Mouse (Mus musculus) E14TG2a.4 (cell line): ENCODE measurements around the gene Spsb1.

ENCODE experiments used
- H3K27me3 ChIP-seq: 2 replicates; pipeline ENCODE4 v1.6.1; 2014; ENCODE audit warnings: low read length, control low read depth; ENCODE audit not compliant: insufficient read depth
- H3K36me3 ChIP-seq: 2 replicates; pipeline ENCODE4 v1.6.1; 2014; ENCODE audit warnings: low read length, control low read depth; ENCODE audit not compliant: insufficient read depth
- H3K4me1 ChIP-seq: replicated peaks from 2 replicates; pipeline ENCODE4 v1.6.1; 2014; ENCODE audit warnings: low read depth, low read length, control low read depth
- H3K4me3 ChIP-seq: replicated peaks from 2 replicates; pipeline ENCODE4 v1.5.1; 2014; ENCODE audit warnings: mild to moderate bottlenecking, low read length
- H3K9me3 ChIP-seq: 2 replicates; pipeline ENCODE4 v1.6.1; 2014; ENCODE audit warnings: low read length, control low read depth
- CTCF ChIP-seq: conservative IDR thresholded peaks from 2 replicates; pipeline ENCODE4 v1.5.1; 2014; ENCODE audit warnings: low read length
- NANOG ChIP-seq: IDR thresholded peaks from 2 replicates; pipeline ENCODE4 v1.6.1; 2014; ENCODE audit warnings: borderline replicate concordance, low read length, mixed read lengths
- POU5F1 ChIP-seq: IDR thresholded peaks from 2 replicates; pipeline ENCODE4 v1.6.1; 2014; ENCODE audit warnings: low read length, borderline replicate concordance

Spsb1 gene

DNA sequence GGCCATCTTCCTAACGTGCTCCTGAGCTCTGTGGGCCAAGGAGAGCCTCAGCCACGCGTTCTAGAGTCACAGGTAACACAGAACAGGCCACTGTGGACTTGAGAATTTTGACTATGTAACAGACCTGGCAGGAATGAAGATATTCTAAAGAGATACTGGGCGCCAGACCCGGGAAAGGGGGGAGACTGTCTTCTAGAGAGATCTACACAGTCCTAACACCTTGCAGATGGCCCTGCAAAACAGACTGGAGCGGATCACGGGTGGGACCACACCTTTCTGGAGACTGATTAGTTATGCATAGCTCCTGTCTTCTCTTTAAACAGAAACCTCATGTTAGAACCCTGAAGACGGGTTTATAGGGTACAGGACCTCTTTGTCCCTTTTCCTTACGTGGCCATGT is 100.1 kb downstream of the Spsb1 start:
- H3K4me1 ChIP-seq: peaks cover 28% of the 10 kb centered on the region
- peaks cover 23% of the 10 kb centered on the region for H3K27me3 ChIP-seq
- no peak for TF ChIP-seq CTCF

DNA sequence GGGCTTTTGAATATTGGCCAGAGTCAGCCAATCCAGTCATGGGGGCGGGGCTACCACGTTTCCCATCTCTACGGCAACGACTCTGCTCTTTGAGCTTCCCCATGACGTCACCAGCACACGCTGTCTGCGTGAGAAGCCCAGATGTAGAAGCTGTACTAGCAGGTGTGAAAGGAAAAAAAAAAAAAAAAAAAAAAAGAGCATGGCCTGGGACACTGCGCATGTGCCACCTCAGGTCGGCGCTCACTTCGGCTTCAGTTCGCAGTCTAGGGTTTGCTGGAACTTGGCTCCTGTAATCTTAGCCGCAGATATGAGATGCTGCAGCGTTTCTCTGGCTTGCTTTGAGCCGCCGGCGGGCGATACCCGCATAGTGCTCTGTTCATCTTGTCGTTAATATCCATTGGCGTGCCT is 100.5 kb downstream of the Spsb1 start:
- Histone ChIP-seq H3K9me3 (no peaks in the 10 kb centered on the region), H3K36me3 (no peaks in the 10 kb centered on the region), H3K27me3 (peaks cover 23% of the 10 kb centered on the region), H3K4me1 (peaks cover 28% of the 10 kb centered on the region), H3K4me3 (peak overlapping the region; percentile 64)
- TF ChIP-seq NANOG (no peak), POU5F1 (no peak), CTCF (no peak)

More for the DNA sequence above, 100.1 kb downstream of the Spsb1 start:
- Histone ChIP-seq H3K9me3 (no peaks in the 10 kb centered on the region), H3K4me3 (peak overlapping the region; percentile 64), H3K36me3 (no peaks in the 10 kb centered on the region)

DNA sequence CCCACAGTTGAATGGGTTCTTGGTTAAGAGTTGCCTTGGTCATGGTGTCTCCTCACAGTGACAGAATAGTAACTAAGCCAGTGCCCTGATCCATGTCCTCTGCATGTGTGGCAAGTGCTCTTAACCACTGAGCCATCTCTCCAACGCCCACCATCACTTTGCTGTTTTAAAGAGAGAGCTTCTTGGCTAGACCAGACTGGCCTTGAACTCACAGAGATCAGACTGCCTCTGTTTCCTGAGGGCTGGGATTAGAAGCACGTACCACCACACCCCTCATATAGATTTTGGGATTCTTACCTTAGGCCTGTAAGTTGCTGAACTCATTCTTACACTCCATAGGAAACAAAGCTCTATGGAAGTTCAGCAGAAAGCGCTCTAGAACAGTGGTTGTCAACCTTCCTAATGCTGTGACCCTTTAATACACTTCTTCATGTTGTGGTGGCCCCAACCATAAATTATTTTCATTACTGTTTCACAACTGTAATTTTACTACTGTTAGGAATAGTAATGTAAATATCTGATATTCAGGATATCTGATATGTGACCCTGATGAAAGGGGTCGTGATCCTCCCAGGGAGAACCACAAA is 101.1 kb downstream of the Spsb1 start:
- H3K4me1 ChIP-seq: peaks cover 28% of the 10 kb centered on the region

DNA sequence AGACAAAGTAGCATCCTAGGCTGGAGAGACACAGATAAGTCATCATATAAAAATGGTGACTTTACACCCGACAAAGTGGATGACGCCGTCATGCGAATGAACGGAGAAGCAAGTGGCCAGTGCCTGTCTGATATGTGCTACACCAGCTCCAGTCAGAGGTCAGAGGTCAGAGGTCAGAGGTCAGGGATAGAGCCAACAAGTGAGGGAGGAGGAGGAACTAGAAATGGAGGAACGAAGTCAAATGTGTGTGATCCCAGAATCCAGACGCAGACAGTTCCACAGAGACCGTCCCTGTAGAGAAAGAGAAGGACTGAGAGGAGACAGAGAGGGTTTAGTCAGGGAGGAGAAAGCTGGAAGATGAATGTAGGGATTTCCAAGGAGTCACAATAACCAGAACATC is 103.3 kb downstream of the Spsb1 start:
- Histone ChIP-seq H3K27me3 (peaks cover 16% of the 10 kb centered on the region), H3K4me3 (no peak overlapping the region)
- TF ChIP-seq POU5F1 (no peak), NANOG (no peak), CTCF (no peak)

More for the DNA sequence above, 101.1 kb downstream of the Spsb1 start:
- Histone ChIP-seq H3K36me3 (no peaks in the 10 kb centered on the region), H3K9me3 (no peaks in the 10 kb centered on the region), H3K4me3 (no peak overlapping the region), H3K27me3 (peaks cover 23% of the 10 kb centered on the region)
- TF ChIP-seq NANOG (no peak), CTCF (no peak), POU5F1 (no peak)

DNA sequence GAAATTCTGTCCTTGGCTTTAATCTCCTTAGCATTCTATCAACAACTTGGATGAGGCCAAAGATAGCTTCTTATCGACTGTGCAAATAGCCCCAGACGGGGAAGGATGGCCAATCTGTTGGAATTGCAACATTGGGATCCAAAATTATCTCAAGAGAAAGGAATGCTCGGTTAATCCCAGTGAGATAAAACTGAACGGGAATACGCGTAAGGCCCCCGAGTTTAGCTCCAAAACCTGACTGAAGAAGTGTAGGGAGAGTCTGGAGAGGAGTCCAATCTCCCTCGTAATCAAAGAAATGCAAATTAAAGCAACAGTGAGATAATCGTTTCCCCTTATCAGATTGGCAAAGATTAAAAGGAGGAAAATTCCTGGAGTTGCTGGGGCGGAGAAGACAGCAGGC is 104.2 kb downstream of the Spsb1 start:
- peaks cover 21% of the 10 kb centered on the region for H3K4me1 ChIP-seq
- H3K36me3 ChIP-seq: no peaks in the 10 kb centered on the region
- TF ChIP-seq POU5F1: no peak
- no peak for TF ChIP-seq CTCF
- TF ChIP-seq NANOG: no peak
- H3K27me3 ChIP-seq: peaks cover 13% of the 10 kb centered on the region
- no peak overlapping the region for H3K4me3 ChIP-seq
- H3K9me3 ChIP-seq: no peaks in the 10 kb centered on the region

More for the DNA sequence above, 103.3 kb downstream of the Spsb1 start:
- Histone ChIP-seq H3K36me3 (no peaks in the 10 kb centered on the region), H3K4me1 (peaks cover 28% of the 10 kb centered on the region), H3K9me3 (no peaks in the 10 kb centered on the region)

DNA sequence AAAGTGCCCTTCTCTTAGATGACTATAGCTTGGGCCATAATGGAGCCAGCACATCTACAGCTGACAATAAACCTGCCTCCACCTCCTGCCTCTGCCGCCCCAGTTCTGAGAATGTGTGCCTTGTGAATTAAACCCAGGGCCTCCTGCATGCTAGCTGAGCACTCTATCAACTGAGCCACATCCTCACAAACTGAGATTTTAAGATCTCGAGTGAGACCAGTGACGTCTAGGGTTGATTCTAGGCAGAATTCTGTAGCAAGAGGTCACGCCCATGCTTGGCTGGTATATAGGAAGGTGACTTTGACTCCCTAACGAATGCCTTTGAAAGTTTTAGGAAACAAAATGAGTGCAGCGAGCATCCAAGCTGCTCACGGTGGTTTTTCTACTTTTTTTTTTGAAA is 104.8 kb downstream of the Spsb1 start:
- no peaks in the 10 kb centered on the region for H3K9me3 ChIP-seq
- TF ChIP-seq POU5F1 (no peak), CTCF (no peak), NANOG (no peak)
- no peaks in the 10 kb centered on the region for H3K36me3 ChIP-seq
- H3K4me3 ChIP-seq: no peak overlapping the region
- peaks cover 11% of the 10 kb centered on the region for H3K27me3 ChIP-seq
- H3K4me1 ChIP-seq: peaks cover 23% of the 10 kb centered on the region

DNA sequence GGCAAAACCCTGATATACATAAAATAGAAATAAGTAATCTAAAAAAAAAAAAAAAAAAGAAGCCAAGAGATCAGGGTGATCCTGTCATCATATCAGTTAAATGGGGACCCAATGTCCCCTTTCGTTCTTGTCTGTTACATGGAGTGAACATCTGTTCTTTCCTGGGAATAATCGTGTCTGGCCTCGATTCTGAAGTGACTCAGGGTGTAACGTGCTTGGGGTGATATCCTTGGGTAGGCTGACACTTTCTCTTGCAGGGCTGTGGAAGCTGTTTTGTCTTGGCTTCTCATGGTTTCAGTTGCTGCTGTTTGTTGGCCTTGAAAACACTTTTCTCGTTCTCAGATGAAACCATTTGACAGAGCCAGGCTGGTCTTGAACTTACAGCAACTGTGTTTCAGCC is 105.8 kb downstream of the Spsb1 start:
- Histone ChIP-seq H3K4me3 (no peak overlapping the region), H3K27me3 (0 out of 2 replicates have a peak, but pooled peaks cover 4% of the 10 kb centered on the region), H3K9me3 (no peaks in the 10 kb centered on the region), H3K4me1 (peaks cover 14% of the 10 kb centered on the region; the same call in 1 of the 2 replicates), H3K36me3 (no peaks in the 10 kb centered on the region)
- TF ChIP-seq NANOG: no peak
- no peak for TF ChIP-seq POU5F1
- TF ChIP-seq CTCF: no peak

DNA sequence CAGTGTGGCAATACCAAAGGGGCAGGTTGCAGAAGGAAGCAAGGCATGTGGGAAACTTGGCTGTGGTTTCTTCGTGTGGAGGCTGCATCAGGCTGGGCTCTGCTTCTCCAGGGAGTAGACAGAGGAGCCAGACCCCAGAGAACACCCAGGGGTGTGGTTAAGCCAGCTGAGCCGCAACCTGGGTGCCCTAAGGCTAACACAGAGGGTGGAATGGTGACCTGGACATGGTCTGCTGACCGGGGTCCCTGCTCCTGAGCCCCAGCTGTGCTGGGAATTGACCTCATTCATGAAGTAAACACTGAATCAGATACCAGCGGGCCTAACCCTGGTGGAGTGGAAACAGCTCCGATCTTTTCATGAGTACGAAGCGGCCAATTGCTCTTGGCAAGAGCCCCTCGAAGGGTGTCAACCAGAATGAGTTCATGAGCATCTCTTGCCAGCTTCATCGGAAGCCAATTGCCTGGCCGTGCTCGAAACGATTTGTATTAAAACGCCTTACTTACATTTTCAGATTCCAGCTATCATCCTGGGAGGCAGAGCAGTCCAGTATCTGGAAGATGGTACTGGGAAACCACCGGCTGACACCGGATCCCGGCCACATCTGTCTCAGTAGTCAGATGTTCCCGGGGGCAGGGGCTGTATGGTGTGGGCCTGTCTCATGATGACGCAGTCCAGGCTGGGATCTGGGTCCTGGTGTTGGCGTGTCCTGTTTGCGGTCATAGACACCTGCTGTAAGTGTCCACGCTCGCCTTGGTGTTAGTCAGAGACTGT is 107.8 kb downstream of the Spsb1 start:
- no peak overlapping the region for H3K4me3 ChIP-seq
- no peaks in the 10 kb centered on the region for H3K36me3 ChIP-seq
- peaks cover 17% of the 10 kb centered on the region for H3K4me1 ChIP-seq
- H3K27me3 ChIP-seq: 0 out of 2 replicates have a peak, but pooled peaks cover 4% of the 10 kb centered on the region
- H3K9me3 ChIP-seq: no peaks in the 10 kb centered on the region
- TF ChIP-seq NANOG (no peak), POU5F1 (no peak), CTCF (no peak)
